Mouse (Mus musculus) lung, postnatal 14 days (tissue): ENCODE data around the gene Inpp5a.

Source experiments
- DNase-seq: peaks from one replicate; pipeline ENCODE4 v3.0.0; 2021

The Inpp5a gene

DNA sequence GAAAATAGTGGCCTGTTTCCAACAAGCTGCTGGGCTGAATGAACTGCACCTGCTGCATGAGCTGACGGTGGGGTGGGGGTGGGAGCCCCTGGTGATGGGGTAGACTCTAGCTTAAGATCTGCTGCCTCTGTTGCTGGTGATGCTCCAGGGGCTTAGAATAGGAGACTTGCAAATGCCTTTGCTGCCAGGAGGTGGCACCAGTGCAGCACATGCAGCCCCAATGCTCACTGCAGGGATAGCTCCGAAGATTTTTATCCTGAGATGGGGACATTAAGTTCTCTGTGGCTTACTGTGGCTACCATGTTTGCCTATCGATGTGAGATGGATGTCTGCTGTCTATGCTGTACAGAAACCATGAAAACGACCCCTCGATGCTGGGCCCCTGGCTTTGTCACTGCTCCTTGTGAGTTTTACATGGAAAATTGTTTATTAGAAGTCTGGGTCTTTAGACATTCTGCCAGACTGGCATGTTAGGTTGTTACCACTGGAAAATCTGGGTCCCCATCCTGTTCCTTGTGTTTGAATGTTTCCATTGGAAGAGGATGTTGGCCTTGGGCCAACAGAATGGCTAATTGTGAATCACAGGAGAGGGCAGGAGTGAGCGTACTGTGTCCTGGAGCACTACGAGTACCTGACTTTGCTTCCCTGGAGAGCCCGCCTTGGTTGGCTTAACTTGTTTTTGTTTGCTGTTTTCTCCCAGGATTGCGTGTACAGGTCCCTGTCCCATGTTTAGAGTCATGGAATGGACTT lies 95.5 kb downstream of the Inpp5a start:
- peak; percentile 42 for DNase-seq

DNA sequence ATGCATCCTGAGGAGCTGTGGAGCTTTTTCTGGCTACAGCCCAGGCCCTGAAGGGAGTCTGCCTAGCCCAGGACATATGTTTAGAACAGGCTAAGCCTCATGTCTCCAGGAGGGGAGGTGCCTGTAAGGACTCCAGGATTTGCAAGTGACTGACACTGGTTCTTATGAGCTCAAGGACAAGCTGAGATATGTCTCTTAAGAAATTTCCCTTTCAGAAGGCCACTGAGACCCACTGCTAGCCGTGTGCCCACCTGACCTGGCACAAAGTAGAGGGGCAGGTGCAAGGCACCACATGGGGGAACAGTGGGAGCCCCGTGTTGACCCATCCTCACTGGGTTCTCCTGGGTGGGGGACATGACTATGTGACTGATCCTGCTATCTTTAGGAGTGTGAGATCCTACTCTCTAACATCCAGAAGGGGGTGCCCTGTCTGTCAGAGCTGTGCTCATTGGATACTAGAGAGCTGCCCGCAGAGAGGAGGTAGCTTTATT lies 100.9 kb downstream of the Inpp5a start:
- DNase-seq = no peak

DNA sequence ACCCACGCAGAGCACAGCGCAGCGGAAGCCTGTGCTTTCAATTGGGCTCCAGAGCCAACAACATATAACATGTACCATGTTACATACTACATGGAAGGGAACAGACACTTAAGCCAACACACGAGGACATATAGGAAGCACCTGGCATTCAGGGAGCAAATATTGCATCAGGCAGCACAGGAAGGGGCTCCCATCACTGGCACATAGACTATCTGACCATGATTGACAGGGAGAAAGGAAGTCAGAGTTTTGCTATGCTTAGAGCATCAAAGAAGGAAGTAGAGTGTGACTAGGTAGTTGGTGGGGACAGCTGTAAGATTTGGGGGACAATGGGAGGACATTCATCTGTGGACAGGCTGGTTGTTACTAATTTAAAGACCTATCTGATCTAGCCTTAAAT lies 103.4 kb downstream of the Inpp5a start:
- no peak for DNase-seq

DNA sequence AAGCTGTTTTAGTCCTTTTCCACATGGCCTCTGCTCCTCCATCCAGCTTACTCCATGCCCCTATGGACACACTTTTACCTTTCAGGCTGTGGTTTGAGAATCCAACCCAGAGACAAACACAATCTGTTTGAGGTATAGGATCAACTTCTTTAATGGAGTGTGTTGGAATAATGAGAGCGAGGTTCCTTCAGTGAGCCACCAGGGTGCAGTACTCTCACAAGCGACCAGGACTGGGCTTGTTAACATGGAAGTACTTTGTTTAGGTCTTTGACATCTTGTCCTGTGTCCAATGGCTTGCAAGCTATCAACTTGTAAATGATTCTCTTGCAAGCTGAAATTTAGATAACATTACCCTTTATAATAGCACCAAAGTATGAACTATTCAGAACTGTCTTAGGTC lies 104.0 kb downstream of the Inpp5a start:
- no peak for DNase-seq

DNA sequence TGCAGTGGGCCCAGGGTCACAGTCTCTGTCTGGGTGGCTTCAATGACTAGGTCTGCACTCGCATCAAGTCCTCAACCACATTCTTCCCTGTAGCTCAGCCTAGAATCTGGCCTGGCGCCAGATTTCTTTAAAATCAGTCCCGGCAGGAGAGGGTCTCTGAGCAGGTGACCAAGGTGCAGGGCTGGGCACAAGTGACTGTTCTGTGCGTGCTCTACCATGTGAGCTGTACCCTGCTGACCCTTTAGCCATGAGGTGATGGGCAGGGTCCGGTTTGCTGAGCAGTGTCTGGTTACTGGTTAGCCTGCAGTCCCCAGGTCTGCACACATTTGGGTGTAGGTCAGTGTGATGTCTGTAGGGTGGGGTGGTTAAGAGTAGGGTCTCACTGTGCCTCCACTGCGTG lies 106.9 kb downstream of the Inpp5a start:
- no peak for DNase-seq

DNA sequence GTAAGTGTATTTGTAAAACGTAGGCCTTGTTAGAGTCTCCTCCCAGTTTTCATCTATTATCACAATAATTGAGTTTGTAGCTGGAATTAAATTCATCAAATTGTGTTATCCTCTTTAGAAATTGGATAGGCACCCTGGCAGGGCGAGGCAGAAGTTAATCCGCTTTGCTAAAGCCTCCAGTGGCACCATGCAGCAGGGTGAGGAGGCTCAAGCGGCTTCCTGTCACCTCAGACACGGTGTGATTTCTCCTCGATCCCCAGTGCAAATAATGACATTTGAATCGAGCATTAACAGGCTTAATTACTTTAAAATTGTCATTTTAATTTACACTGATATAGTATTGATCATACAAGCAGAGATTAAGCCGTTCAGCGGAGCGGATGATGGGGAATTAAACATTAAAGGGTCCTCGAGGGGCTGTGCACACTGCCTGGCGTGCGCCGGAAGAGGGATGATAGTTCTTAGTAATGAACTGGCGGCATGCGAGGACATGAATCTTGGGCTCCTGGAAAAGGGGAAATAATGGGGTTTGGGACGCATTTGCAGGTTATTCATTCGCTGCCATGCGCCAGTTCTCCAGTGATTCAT lies 109.2 kb downstream of the Inpp5a start:
- no peak for DNase-seq

DNA sequence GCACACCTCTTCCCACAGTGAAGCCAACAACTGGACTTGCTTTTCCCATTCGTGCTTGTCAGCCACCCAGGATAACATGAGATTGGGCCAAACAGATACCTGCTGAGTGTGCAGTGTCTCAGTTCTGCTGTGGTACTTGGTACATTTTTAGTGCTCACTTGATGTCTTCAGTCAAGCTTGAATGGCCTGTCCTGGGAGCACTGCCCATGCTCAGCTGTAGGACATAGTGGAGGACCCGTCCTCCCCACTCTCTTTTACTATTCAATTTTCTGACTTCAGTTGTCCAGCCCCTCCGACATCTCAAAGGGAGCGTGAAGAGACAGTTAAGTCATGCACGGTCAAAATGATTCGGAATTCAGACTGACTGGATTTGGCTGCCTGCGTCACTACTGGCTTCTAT lies 115.2 kb downstream of the Inpp5a start:
- DNase-seq = no peak

DNA sequence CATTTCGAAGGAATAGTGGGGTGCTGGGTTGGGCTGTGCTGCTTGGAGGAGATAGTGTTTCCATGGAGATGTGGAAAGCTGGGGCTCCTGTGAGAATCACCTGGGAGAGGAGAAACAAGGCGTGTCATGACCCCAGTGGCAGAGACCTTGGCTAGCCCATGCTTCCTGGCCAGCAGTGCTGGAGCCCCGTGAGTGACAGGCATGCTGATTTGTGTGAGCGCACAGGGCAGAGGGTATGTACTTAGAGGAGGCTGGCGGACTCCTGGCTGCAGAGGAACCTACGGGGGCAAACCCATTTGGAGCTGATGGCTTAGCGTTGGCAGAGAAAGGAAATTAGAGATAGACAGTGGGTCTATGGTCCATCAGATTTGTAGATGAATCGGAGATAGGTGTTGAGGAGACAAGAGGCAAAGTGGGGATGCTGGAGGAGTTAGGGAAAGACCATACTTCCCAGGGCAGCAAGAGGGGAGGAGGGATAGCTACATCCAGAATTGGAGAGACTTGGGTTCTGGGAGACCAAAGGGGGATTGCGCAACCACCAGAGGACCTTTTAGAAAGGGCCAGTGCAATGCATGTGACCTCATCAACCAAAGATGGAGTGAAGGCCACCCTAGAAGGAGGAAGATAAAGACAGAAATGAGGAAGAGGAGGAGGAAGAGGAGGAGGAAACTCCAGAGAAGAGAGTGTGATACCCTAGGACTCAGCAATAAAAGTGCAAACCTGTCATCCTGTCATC lies 117.9 kb downstream of the Inpp5a start:
- DNase-seq = peak; percentile 11

DNA sequence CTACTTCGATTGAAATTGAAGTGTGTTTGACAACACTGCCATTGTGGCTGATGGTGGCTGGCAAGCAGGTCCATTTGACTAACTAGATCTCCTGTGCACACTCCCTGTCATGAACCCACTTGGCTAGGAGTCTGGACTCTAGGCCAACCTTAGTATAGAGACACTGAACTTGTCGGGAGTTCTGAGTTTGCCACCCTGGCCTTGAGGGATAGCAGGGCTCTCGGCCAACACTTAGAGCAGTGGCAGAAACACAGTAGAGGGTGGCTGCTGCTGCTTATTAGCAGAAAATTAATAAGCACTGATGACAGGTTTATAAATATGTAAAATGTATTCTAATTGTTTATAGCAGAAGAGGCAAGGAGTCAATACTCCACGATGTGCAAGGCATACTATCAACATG lies 120.0 kb downstream of the Inpp5a start:
- no peak for DNase-seq

DNA sequence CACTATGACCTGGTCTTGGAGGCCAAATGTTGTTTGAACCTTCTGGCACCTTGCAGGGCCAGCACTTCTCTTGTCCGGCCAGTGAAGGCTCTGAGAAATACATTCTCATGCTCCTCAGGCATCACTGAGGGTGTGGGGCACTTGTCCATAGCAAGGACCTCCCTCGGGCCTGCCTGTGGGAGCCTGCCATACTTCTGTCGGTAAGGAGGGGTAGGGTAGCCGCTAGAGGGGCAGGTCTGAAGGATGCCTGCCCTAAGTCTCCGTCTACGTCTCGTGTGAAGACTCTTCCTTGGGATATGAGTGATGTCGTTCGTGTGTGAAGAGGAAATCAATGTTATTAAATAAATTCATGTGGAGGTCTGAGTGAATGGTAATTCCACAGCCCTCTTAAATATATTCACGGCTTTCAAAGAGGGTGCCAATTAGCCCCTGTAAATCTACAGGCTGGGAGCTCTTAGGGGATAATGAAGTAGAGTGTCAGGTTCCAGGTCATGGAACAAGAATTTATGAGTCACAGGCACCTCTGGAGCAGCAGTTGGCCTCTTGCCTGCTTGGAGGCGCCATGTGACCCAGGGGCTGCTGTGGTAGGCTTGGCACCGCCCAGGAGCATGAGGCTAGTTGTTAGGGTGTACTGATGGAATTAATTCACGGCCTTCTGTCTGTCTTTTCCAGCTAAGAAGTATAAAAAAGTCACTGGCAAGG lies 127.2 kb downstream of the Inpp5a start:
- peak; percentile 29 for DNase-seq

DNA sequence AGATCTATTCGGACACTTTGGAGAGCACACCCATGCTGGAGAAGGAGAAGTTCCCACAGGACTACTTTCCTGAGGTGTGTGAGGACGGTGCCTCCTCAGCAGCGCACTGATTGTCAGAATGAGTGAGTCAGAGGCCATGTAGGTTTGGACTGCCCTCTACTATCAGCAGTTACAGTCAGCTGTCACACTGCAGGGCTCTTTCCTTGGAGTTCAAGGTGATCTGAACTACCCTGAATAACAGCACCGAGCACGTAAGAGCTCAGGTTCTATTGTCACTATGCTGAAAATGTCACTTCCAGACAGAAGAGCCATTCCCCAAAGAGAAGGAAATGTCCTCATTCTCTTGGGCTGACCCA lies 127.7 kb downstream of the Inpp5a start:
- no peak for DNase-seq

DNA sequence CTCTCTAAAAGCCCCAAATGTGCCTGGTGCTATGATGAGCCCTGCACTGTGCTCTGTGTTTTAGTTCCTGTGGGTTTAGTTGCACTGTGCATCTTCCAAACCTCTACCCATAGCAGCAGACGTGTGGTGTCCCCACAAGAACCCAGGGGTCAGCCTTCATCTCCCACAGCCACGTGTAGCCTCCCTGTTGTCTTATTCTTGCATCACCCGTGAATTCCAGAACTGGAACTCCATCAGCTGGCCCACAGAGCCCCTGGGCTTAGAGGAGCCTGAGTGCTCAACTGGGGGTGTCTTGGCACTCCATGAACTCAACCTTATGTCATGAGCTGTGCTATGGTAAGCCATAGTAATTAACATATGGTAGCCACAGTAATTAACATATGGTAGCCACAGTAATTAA lies 129.4 kb downstream of the Inpp5a start:
- DNase-seq = no peak

DNA sequence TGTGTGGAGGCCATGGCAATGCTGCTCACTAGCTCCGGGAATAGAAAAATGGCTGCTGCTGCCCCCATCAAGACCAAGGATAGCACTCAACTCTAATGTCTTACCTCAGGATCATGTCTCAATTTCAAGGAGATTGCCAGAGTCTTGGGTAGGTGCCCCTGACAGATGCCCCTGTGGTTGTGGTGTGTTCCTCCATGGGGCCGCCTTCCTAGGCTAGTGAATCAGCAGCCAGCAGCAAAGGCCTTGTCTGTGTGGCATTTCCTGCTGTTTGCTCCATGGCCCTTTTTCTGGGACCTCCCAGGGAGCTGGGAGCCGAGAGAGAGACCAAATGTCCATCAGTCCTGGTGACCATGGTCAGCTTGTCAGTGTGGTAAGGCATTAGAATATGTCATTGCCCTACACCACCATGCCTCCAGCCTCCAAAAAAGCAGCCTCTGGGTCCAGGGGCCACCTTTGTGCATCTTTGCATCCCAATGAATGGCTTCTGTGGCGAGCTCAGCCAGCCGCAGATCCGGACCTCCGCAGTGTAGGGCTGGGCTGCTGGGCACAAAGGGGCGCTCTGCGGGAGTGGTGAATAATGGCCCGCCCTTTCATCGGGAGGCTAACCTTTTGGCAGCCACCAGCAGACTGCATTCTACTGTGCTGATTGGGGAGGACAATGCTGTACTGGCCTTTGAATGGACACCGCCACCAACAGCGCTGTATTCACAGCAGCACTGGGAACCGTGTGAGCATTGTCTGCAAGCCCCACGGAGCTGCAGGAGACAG lies 139.6 kb downstream of the Inpp5a start:
- no peak for DNase-seq

DNA sequence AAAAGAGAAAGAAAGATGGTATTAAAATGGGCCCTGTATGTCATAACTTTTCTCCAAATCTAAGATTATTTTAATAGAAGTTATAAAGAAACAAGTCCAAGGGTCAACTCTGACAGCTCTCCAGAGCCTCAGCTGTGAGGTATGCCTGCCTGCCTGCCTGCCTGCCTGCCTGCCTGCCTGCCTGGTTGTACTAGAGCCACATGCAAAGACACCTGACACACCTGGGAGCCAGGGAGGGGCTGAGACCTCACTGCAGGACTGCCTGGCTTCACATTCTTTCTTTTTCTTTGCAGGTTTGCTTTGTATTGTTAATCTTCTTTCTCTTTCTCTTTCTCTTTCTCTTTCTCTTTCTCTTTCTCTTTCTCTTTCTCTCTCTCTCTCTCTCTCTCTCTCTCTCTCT lies 140.3 kb downstream of the Inpp5a start:
- DNase-seq = no peak

DNA sequence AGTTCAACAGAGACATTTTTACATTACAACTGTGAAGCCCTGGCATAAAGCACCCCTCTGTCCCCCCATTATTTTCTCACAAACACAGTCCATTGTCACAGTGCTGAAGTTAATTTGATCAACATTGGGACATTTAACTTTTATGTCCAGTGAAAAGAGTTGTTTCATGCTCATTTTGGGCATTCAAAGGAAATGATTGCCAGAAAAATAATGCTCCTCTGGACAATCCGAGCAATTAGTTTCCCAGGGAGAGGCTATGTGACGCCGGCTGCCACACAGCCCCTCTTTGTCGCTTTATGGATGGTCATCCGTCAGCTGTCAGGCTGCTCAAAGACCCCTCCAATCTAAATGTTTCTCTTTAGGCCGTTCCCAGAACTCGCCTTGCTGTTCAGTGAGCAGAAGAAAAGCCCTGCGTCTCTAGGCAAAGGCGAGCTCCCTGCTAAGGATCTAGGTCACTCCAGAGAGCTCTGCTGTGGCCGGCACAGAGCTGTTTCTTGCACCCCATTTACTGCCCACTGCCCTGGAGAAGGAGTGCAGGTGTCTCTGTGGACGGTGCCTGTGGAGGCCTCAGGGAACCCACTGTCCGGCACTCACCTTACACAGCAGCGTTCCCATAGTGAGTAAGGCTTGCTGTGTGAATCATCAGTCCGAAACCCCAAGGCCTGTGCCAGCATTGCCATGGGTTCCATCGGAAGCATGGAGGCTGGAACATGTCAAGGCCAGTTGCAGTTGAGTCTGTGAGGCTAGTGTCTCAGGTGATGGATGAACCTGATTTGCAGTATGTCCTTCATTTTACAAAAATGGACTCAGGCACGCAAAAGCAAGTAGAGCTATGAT lies 141.9 kb downstream of the Inpp5a start:
- no peak for DNase-seq

DNA sequence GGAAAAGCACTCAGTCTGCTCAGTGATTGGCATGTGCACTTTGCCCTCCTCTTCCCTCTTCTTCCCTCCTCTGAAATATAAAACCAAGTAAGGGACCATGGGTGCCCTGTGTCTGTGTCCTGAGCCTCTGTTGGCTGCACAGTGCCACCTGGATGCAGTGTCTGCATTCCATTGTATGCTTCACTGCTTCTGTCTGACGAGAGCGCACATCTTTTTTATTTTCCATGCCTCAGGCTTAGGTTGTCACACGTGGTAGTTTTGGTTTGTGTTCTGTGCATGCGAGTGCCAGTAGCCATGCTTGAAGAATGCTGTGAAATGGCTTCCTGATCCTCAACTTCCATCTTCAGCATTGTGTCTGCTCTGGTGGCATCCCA lies 142.5 kb downstream of the Inpp5a start:
- DNase-seq = no peak

DNA sequence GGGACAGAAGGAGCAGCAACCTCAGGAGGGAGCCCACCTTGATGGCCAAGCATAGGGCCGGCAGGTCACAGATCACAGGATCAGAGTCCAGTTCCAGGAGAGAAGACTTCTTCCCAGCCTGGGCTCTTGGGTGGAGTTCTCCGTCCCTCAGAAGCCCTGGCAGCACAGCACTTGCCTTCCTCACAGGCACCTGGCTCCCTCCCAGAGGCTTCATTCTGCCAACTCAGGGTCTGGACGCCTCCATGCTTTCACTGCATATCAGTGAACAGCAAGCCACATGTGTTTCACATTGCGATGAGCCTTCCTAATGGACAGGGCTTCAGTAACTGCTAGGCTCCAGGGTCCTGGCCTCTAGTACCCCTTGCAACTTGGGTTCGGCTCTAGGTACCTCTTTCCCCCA lies 147.4 kb downstream of the Inpp5a start:
- peak; percentile 7 for DNase-seq

DNA sequence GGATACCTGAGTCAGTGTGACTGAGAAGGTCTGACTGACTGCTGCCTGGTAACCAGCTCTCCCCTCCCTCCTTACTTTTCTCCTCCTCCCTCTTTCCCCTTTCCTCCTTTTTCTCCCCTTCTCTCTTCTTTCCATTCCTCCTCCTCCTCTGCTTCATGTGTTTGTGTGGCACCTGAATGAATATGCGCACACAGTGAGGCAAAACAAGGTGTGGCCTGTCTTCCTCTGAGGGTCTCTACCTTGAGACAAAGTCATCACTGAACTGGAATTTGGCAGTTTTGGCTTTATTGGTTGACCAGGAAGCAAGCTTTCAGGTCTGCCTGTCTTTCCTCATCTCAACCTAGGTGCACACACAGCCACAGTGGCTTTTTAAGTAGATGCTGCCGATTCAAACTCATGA lies 147.9 kb downstream of the Inpp5a start:
- no peak for DNase-seq

DNA sequence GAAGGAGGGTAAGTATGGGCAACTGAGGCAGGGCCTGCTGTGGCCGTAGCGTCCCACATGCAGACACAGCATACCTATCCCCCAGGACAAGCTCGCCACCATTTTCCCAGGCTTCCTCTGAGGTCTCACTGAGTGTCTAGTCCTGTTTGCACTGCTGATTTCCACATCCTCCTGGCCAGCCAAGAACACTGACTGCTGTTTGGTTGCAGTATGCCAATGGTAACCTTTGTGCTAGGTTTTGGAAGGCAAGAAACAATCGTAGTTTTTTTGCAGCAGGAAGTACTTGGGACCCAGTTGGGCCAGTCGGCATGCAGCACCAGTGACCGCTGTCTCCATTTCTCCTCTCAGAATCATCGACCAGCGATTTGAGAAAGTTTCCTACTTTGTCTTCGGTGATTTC lies 148.9 kb downstream of the Inpp5a start:
- DNase-seq = no peak

DNA sequence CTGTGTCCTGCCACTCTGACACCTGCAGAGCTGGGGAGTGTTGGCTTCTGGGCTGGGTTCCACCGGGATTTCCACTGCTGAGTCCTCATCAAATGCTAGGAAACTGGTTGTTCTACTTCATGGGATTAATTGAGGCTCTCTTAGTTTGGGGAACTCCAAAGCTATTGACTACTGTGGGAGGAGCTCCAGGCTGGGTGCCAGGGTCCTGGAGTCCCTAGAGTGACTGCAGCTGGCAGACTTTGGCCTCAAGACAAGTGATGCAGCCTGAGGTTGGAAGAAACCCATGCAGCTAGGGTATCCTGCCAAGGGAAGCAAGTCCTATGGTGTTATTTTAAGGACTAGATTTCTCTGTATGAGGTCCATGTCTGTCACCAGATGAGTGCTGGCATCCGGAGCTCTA lies 149.6 kb downstream of the Inpp5a start:
- peak; percentile 46 for DNase-seq

DNA sequence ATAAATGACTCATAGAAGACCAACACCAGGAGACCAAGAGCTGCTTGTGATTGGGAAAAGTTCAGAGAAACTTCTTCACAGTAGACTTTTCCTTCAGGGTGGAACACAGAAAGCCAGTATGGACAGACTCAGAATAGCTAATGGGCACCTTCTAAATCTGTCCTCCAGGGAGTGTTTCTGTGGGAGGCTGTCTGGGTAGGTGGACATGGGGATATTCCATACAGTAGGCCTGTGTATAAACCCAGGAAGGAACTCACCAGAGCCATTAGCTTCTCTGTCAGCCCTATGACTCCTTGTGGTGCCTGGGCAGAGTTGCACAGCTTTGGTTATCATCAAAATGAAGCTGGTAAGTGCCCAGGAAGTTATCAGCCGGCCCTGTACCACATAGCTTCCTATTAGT lies 151.7 kb downstream of the Inpp5a start:
- DNase-seq = no peak

DNA sequence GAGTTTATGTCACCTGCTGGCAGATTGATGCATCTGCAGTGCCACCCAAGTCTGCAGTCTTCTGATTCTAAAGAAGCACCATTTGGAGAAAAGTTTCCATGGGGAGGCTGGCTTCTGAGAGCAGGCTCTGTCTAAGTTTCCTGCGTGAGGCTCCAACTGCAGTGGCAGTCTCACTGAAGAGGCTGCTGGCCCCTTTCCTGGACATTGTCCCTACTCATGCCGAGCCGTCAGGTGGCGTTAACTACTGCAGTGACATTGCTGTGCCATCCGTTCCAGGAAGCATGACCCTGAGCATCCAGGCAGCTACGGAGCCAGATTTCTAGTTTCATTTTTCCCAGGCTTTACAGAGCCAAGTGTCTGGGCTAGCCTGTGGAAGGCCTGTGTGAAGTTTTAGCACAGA lies 152.5 kb downstream of the Inpp5a start:
- DNase-seq = no peak
